Mouse (Mus musculus) brain, embryonic 14.5 days (tissue): Measurements from ENCODE around the gene Nomo1.

Source experiments
- CTCF ChIP-seq: fragments of 200-500 bp; IDR thresholded peaks from 2 replicates; pipeline ENCODE4 v1.5.1; 2012; ENCODE audit warnings: inconsistent platforms, mild to moderate bottlenecking, moderate library complexity, borderline replicate concordance; ENCODE audit not compliant: insufficient read depth, insufficient read length; ENCODE audit errors: extremely low read depth
- POLR2A ChIP-seq: fragments of 200-500 bp; IDR thresholded peaks from 2 replicates; pipeline ENCODE4 v1.6.1; 2012; ENCODE audit warnings: mild to moderate bottlenecking, inconsistent platforms, borderline replicate concordance; ENCODE audit not compliant: poor library complexity, insufficient read depth, insufficient read length, severe bottlenecking; ENCODE audit errors: extremely low read depth

- TF ChIP-seq POLR2A: no peak
- TF ChIP-seq CTCF: no peak
Measured at GRCm38 (mm10) chr7:46098221-46098918, 64.9 kb downstream of the Nomo1 start.
